Mouse (Mus musculus): ENCODE measurements around the gene Kif5a. TPM values are rescaled to one million over a fixed set of nuclear protein-coding genes. Genes with fewer than 3 reads are reported as not detected.

Gene Kif5a
- polyA plus RNA-seq, 1 experiment from 2014 or later, result 106 TPM

DNA sequence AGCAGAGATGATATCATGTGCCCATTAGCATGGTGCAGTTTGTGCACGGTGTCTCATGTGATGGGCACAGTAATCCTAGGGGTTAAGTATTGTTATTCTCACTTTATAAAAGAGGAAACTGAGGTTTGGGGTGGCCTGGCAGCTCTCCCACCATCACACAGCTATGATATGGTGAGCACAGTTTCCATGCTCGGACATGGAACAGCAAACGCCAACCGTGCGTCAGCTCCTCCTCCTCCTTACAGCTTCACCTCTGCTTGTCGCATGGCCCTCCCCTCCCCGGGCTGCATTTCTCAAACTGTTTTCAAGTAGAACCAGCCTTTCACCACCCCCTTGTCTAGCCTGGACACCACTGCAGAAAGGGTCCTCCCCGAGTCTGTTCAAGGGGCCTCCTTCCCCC, 4.7 kb downstream of the Kif5a start:
- H3K4me2 ChIP-seq (ENCODE audit: low read length), result peak overlapping the region; percentile 32
- 80% methylated on average over 8 of the region's 8 CpGs for WGBS
- H3K27me3 ChIP-seq (replicated peaks; ENCODE audit: control insufficient read depth, insufficient read depth, low read length), result no peaks in the 10 kb centered on the region
- no peak overlapping the region for H3K4me3 ChIP-seq (replicated peaks; ENCODE audit: low read length)
- H3K9me3 ChIP-seq (ENCODE audit: control insufficient read depth, low read length), result no peaks in the 10 kb centered on the region
- H3K27ac ChIP-seq (ENCODE audit: low read length), result no peak overlapping the region
- no peaks in the 10 kb centered on the region for H3K36me3 ChIP-seq (ENCODE audit: control insufficient read depth, insufficient read depth)
- peaks cover 45% of the 10 kb centered on the region for H3K4me1 ChIP-seq (replicated peaks; ENCODE audit: control insufficient read depth, insufficient read depth, low read length)
- ATAC-seq, result no peak
- no peak overlapping the region for H3K9ac ChIP-seq (replicated peaks; ENCODE audit: low read depth, low read length)

DNA sequence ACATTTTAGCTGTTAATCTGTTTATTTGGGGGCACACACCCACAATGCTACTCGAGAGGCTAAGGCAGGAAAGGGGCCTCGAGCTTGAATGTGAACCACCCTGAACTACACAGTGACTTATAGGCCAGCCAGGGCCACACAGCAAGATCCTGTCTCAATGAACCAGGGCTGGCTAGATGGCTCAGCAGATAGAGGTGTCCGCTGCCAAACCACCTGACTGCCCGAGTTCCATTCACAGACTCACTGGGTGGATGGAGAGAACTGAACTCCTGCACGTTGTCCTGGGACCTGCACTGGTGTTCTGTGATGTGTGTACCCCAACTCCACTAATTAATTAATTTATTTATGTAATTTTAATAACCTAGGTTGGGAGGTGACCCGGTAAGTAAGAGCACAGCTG, 5.4 kb downstream of the Kif5a start:
- H3K9ac ChIP-seq (replicated peaks; ENCODE audit: low read depth, low read length), result no peak overlapping the region
- WGBS, result 86% methylated on average over 6 of the region's 6 CpGs
- H3K27ac ChIP-seq (ENCODE audit: low read length), result no peak overlapping the region

DNA sequence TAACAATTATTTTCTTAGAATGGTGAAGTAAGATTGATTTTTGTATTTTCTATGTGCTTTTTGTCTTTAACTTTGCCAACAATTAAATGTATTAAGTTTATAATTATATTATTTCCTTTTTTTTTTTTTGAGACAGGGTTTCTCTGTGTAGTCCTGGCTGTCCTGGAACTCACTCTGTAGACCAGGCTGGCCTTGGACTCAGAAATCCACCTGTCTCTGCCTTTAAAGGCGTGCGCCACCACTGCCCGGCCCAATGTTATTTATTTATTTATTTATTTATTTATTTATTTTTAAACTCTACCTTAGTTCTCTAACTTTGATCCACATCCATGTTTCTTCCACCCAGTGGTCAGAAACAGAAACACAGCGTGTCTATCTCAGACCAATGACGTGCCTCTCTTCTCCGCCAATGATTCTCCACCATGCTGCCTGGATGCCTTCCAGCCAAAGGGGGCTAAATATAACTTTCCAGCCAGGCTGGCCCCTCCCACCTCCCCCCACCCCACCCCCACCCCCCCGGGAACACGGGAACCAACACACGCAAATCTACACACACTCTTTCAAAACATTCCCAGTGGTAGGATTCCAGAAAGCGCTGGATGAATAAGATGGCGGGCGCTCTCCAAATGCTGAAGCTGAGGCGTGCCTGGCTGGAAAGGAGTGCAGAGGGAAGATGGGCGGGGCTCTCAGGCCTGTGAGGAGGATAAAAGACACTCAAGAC, 7.4 kb downstream of the Kif5a start:
- no peak overlapping the region for H3K27ac ChIP-seq (ENCODE audit: low read length)
- 20% methylated on average over 14 of the region's 14 CpGs for WGBS
- no peak overlapping the region for H3K4me3 ChIP-seq (replicated peaks; ENCODE audit: low read length)
- H3K4me2 ChIP-seq (ENCODE audit: low read length), result peak overlapping the region; percentile 28
- no peaks in the 10 kb centered on the region for H3K27me3 ChIP-seq (replicated peaks; ENCODE audit: control insufficient read depth, insufficient read depth, low read length)
- ATAC-seq, result peak; percentile 53
- no peaks in the 10 kb centered on the region for H3K9me3 ChIP-seq (ENCODE audit: control insufficient read depth, low read length)
- H3K4me1 ChIP-seq (replicated peaks; ENCODE audit: control insufficient read depth, insufficient read depth, low read length), result peaks cover 32% of the 10 kb centered on the region
- no peak overlapping the region for H3K9ac ChIP-seq (replicated peaks; ENCODE audit: low read depth, low read length)
- H3K36me3 ChIP-seq (ENCODE audit: control insufficient read depth, insufficient read depth), result no peaks in the 10 kb centered on the region

More for the DNA sequence above, 5.4 kb downstream of the Kif5a start:
- Histone ChIP-seq H3K4me2 (ENCODE audit: low read length) (no peak overlapping the region), H3K36me3 (ENCODE audit: control insufficient read depth, insufficient read depth) (no peaks in the 10 kb centered on the region), H3K9me3 (ENCODE audit: control insufficient read depth, low read length) (no peaks in the 10 kb centered on the region), H3K4me3 (replicated peaks; ENCODE audit: low read length) (no peak overlapping the region), H3K27me3 (replicated peaks; ENCODE audit: control insufficient read depth, insufficient read depth, low read length) (no peaks in the 10 kb centered on the region), H3K4me1 (replicated peaks; ENCODE audit: control insufficient read depth, insufficient read depth, low read length) (peaks cover 43% of the 10 kb centered on the region)
- ATAC-seq, result no peak

DNA sequence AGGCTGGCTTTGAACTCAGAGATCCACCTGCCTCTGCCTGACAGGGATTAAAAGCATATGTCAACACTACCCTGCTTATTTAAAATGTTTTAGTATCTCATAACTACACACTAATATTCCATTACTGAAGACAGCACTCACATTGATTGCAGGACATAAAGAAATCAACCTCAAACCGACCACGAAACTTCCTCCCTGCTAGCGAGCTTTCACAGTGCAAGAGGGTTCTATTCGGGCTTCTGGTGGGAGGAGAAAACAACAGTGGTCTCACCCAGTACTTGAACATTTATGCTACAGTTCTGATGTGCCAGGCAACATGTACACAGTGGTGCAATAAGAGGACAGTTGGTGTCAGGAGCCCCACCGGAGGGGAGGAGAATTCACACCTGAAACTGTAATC, 12.3 kb downstream of the Kif5a start:
- 85% methylated on average over 5 of the region's 5 CpGs for WGBS
- peaks cover under 1% of the 10 kb centered on the region; the same call in 1 of the 2 replicates for H3K4me1 ChIP-seq (replicated peaks; ENCODE audit: control insufficient read depth, insufficient read depth, low read length)

DNA sequence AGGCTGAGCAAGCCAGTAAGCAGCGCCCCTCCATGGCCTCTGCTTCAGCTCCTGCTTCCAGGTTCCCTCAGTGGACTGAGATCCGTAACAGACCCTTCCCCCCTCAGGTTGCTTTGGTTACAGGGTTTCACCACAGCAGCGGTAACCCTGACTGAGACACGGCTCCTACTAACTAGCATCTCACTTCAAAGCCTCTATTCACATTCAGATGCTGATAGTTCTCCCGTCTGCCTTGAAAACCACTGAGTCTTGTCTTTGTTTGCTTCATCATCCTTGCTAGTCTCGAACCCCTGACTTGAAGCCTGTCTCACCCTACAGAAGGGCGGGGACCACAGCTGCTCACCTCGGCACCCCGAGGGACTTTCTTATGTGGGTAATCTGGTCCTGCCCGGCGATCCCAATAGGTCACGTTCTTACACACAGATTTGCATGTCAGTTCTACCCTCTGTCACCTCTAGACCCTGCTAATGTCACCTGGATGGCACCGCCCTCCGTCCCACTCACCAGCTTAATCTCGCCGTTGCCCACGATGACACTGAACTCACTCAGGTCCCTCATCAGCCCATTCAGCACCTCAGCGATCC, 24.8 kb downstream of the Kif5a start:
- Histone ChIP-seq H3K27me3 (replicated peaks; ENCODE audit: control insufficient read depth, insufficient read depth, low read length) (no peaks in the 10 kb centered on the region), H3K4me3 (replicated peaks; ENCODE audit: low read length) (no peak overlapping the region), H3K4me2 (ENCODE audit: low read length) (no peak overlapping the region), H3K27ac (ENCODE audit: low read length) (no peak overlapping the region), H3K9me3 (ENCODE audit: control insufficient read depth, low read length) (no peaks in the 10 kb centered on the region), H3K36me3 (ENCODE audit: control insufficient read depth, insufficient read depth) (peaks cover 58% of the 10 kb centered on the region), H3K4me1 (replicated peaks; ENCODE audit: control insufficient read depth, insufficient read depth, low read length) (no peaks in the 10 kb centered on the region), H3K9ac (replicated peaks; ENCODE audit: low read depth, low read length) (no peak overlapping the region)
- 76% methylated on average over 18 of the region's 18 CpGs for WGBS
- ATAC-seq, result no peak

More for the DNA sequence above, 12.3 kb downstream of the Kif5a start:
- H3K4me2 ChIP-seq (ENCODE audit: low read length), result no peak overlapping the region
- peaks cover 16% of the 10 kb centered on the region for H3K36me3 ChIP-seq (ENCODE audit: control insufficient read depth, insufficient read depth)
- no peaks in the 10 kb centered on the region for H3K27me3 ChIP-seq (replicated peaks; ENCODE audit: control insufficient read depth, insufficient read depth, low read length)
- H3K4me3 ChIP-seq (replicated peaks; ENCODE audit: low read length), result no peak overlapping the region
- ATAC-seq, result no peak
- H3K27ac ChIP-seq (ENCODE audit: low read length), result no peak overlapping the region
- H3K9ac ChIP-seq (replicated peaks; ENCODE audit: low read depth, low read length), result no peak overlapping the region
- no peaks in the 10 kb centered on the region for H3K9me3 ChIP-seq (ENCODE audit: control insufficient read depth, low read length)

DNA sequence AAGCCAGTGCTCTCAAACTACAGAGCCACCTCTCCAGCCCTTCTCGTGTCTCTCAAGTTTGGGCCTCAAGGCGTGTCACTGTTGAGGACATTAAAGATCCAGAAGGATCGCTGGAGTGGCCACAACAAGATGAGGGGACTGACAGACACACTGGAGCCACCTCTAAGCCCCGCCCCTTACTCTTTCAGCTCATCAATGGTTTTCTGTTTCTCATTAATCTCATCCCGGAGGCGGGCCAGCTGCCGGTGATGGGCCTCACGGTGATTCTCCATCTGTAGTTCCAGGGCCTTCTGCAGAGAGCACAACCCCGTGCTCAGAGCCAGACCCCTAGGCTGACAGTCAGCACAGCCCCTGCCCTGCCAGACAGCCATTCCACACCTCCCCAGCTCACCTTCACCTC, 26.6 kb downstream of the Kif5a start:
- H3K9me3 ChIP-seq (ENCODE audit: control insufficient read depth, low read length), result no peaks in the 10 kb centered on the region
- no peak overlapping the region for H3K27ac ChIP-seq (ENCODE audit: low read length)
- no peaks in the 10 kb centered on the region for H3K4me1 ChIP-seq (replicated peaks; ENCODE audit: control insufficient read depth, insufficient read depth, low read length)
- 45% methylated on average over 9 of the region's 9 CpGs for WGBS
- H3K4me3 ChIP-seq (replicated peaks; ENCODE audit: low read length), result no peak overlapping the region
- no peaks in the 10 kb centered on the region for H3K27me3 ChIP-seq (replicated peaks; ENCODE audit: control insufficient read depth, insufficient read depth, low read length)
- no peak overlapping the region for H3K9ac ChIP-seq (replicated peaks; ENCODE audit: low read depth, low read length)
- H3K36me3 ChIP-seq (ENCODE audit: control insufficient read depth, insufficient read depth), result peaks cover 46% of the 10 kb centered on the region
- no peak for ATAC-seq
- H3K4me2 ChIP-seq (ENCODE audit: low read length), result no peak overlapping the region

DNA sequence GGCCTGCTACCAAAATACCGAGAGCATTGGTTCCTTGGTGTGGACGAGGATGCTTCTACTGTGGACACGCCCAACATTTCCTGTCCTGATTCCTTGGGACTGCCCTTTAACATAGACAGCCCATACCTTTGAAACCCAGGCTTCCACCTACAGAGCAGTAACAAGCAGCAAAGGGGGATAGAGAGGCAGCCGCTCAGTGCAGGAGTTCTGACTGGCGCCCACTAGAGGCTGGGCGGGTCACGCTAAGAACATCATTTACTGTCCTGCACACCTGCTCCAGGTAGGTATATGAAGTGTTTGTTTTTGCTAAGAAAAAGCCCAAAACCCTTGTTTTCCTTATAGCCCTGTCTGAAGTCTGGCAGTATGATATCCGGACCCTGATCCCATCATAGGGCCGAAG, 30.0 kb downstream of the Kif5a start:
- no peak for ATAC-seq
- Histone ChIP-seq H3K4me2 (ENCODE audit: low read length) (no peak overlapping the region), H3K9ac (replicated peaks; ENCODE audit: low read depth, low read length) (no peak overlapping the region), H3K36me3 (ENCODE audit: control insufficient read depth, insufficient read depth) (peaks cover 33% of the 10 kb centered on the region), H3K4me1 (replicated peaks; ENCODE audit: control insufficient read depth, insufficient read depth, low read length) (no peaks in the 10 kb centered on the region), H3K4me3 (replicated peaks; ENCODE audit: low read length) (no peak overlapping the region), H3K27ac (ENCODE audit: low read length) (no peak overlapping the region), H3K9me3 (ENCODE audit: control insufficient read depth, low read length) (no peaks in the 10 kb centered on the region), H3K27me3 (replicated peaks; ENCODE audit: control insufficient read depth, insufficient read depth, low read length) (no peaks in the 10 kb centered on the region)
- 84% methylated on average over 9 of the region's 9 CpGs for WGBS

DNA sequence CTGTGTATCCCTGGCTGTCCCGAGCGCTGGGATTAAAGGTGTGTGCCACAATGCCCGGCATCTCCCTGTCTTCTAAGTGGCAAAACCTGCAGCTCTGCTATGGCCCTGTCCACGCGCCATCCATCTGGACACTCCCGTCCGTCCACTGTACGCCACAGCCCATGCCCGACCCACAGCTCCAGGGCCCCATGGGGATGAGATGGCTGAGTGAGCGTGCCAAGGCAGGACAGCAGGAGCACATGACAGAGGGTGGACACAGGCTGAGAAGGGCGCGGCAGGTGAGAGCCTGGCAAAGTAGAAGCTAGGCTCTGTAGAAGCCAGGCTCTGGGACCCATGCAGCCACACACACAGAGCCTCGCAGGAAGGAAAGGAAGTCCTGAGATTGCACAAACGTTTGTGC, 31.4 kb downstream of the Kif5a start:
- Histone ChIP-seq H3K9me3 (ENCODE audit: control insufficient read depth, low read length) (no peaks in the 10 kb centered on the region), H3K9ac (replicated peaks; ENCODE audit: low read depth, low read length) (no peak overlapping the region), H3K27me3 (replicated peaks; ENCODE audit: control insufficient read depth, insufficient read depth, low read length) (no peaks in the 10 kb centered on the region), H3K4me1 (replicated peaks; ENCODE audit: control insufficient read depth, insufficient read depth, low read length) (no peaks in the 10 kb centered on the region), H3K36me3 (ENCODE audit: control insufficient read depth, insufficient read depth) (peaks cover 26% of the 10 kb centered on the region), H3K4me2 (ENCODE audit: low read length) (no peak overlapping the region), H3K27ac (ENCODE audit: low read length) (no peak overlapping the region), H3K4me3 (replicated peaks; ENCODE audit: low read length) (no peak overlapping the region)
- 88% methylated on average over 14 of the region's 14 CpGs for WGBS
- ATAC-seq, result no peak

DNA sequence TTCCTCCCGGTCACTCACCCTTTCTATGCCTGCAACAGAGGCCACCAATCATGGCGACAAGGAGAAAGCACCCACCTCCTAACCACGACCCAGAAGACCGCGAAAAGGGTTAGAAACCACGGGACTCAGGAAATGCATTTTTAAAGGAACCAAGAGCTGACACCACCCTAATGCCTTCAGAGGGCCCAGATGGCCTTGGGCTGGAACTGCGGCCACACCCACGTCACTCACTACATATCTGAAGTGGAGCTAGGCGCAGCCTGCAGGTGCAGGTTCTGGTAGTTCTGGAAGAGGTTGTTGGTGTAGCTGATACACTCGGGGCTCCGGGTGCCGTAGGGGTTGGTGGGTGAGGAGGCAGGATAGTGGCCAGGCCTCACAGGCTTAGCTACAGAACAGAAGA, 32.5 kb downstream of the Kif5a start:
- Histone ChIP-seq H3K4me2 (ENCODE audit: low read length) (no peak overlapping the region), H3K36me3 (ENCODE audit: control insufficient read depth, insufficient read depth) (peaks cover 15% of the 10 kb centered on the region), H3K4me1 (replicated peaks; ENCODE audit: control insufficient read depth, insufficient read depth, low read length) (no peaks in the 10 kb centered on the region), H3K9me3 (ENCODE audit: control insufficient read depth, low read length) (no peaks in the 10 kb centered on the region), H3K27me3 (replicated peaks; ENCODE audit: control insufficient read depth, insufficient read depth, low read length) (no peaks in the 10 kb centered on the region), H3K4me3 (replicated peaks; ENCODE audit: low read length) (no peak overlapping the region), H3K9ac (replicated peaks; ENCODE audit: low read depth, low read length) (no peak overlapping the region), H3K27ac (ENCODE audit: low read length) (no peak overlapping the region)
- WGBS, result 92% methylated on average over 12 of the region's 12 CpGs
- ATAC-seq, result no peak

All from forebrain, embryonic 16.5 days (tissue).